Mouse (Mus musculus): ENCODE data around the gene Gm11596. TPM values are rescaled to one million over a fixed set of nuclear protein-coding genes. Genes with fewer than 3 reads are reported as not detected.
"Not testable (repeated sequence)": the region's sequence is repeated elsewhere in the genome, so short reads cannot be mapped to it uniquely, and the experiment has no call there.

Gm11596 gene
- total RNA-seq (2015) = not detected in 2 replicates
- not detected in 2 replicates for total RNA-seq (2017)

DNA sequence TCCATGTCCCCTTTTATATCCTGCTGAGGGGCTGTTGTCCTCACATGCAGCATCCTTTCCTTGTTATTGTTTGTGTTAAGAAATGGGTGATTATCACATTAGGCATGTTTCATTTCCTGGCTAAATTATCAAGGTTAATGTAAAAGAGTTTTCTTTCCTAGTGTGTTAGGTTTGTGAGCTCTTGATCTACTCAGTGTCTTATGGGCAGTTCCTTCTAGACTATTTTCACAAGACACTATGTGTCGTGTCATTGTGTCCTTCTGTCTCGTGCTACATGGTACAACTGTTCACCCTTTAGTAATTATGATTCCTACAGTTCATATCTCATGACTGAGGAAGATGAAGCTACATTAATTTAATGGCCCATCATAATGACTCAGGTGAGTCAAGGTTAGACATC lies at the start of gene Gm11596:
Gm11596 (minus strand) TSS at position 101 of the 400 bp plus-strand sequence.
- no peak for ATAC-seq (ENCODE audit: poor library complexity, severe bottlenecking)

DNA sequence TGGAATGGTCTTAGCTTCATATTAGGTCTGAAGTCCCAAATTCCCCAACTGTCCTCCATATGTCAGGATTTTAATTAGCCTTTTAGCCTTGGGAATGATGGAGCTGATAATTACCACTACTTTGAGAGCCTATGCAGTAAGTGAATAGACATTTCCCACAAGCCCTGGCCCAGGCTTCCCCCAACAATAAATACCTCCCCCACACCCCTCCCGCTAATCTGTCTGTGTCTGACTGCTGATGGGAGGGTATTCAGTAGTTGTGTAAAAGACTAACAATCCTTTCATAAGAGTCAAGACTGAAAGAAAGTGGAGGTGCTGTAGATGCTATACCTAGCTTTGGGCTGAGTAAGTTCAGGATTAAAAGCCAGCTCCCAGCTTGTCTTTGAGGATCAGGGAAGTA lies 48.9 kb upstream of the Gm11596 start:
- ATAC-seq (ENCODE audit: poor library complexity, severe bottlenecking) = no peak

DNA sequence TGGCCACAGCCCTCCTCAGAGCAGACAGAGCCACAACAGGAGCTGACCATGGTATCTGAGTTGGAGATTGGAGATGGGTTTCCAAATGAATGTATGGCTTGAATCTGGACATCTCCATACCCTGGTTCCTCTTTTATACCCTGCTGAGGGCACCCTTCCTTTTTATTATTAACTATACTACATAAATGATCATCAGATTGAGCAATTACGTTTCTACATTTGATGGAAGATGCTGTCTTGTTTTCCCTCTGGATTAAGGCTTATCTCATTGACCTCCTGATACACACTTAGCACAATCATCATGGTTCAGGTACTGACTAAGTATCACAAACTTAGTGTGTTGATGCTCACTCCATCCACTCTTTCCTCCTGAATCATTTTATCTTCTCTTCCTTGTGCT lies 44.7 kb upstream of the Gm11596 start, which contains the start of gene 2300003K06Rik:
2300003K06Rik (minus strand) TSS at position 101 of the 400 bp plus-strand sequence.
- ATAC-seq (ENCODE audit: poor library complexity, severe bottlenecking) = no peak

DNA sequence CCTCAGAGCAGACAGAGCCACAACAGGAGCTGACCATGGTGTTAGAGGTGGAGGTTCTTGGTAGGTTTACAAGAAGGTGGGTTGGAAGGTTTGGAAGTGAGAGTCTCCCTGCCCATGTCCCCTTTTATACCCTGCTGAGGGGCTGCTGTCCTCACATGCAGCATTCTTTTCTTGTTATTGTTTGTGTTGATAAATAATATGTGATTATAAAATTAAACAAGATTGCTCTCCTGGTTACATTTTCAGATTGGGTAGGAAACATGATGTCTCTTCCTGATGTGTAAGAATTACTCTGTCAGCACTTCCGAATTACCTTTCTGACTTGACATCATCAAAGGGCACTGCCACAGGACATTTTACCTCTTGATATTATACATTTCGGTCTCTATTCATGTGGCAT lies 22.3 kb upstream of the Gm11596 start, which contains the start of gene Gm11564:
Gm11564 (minus strand) TSS at position 101 of the 400 bp plus-strand sequence.
- ATAC-seq (ENCODE audit: poor library complexity, severe bottlenecking) = not testable (repeated sequence)

- not testable (repeated sequence) for ATAC-seq (ENCODE audit: poor library complexity, severe bottlenecking)
These were observed 16.5 kb upstream of the Gm11596 start, which contains the start of gene Krtap4-13 for GRCm38 (mm10) chr11:99809792-99810191. Gene Krtap4-13 (minus strand): TSS chr11:99809892.

GRCm38 (mm10) chr11:99804346-99804745 lies 11.1 kb upstream of the Gm11596 start, which contains the start of gene Gm11554:
Gene Gm11554 (minus strand): TSS chr11:99804446.
- not testable (repeated sequence) for ATAC-seq (ENCODE audit: poor library complexity, severe bottlenecking)

- ATAC-seq (ENCODE audit: poor library complexity, severe bottlenecking) = not testable (repeated sequence)
These were observed 5.6 kb upstream of the Gm11596 start, which contains the start of gene Gm11569 for GRCm38 (mm10) chr11:99798832-99799231. Gene Gm11569 (minus strand): TSS chr11:99798932.

GRCm38 (mm10) chr11:99784900-99785299 lies 8.4 kb downstream of the Gm11596 start, which contains the start of gene Krtap4-9:
Gene Krtap4-9 (plus strand): TSS chr11:99785200.
- ATAC-seq (ENCODE audit: poor library complexity, severe bottlenecking) = not testable (repeated sequence)

DNA sequence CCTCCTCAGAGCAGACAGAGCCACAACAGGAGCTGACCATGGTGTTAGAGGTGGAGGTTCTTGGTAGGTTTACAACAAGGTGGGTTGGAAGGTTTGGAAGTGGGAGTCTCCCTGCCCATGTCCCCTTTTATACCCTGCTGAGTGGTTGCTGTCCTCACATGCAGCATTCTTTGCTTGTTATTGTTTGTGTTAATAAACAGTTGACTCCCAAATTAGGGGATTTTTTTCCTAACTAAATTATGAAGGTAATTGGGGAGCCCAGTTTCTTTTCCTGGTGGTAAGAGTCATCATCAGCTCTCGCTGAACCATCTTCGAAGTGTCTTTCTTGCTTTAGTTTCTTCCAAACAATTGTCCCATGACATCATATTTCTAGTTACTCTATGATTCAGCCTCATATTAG lies 12.7 kb downstream of the Gm11596 start, which contains the start of gene Krtap4-8:
Krtap4-8 (minus strand) TSS at position 101 of the 400 bp plus-strand sequence.
- ATAC-seq (ENCODE audit: poor library complexity, severe bottlenecking) = no peak

- no peak for ATAC-seq (ENCODE audit: poor library complexity, severe bottlenecking)
These were observed 14.9 kb downstream of the Gm11596 start for GRCm38 (mm10) chr11:99778401-99778800.

- not testable (repeated sequence) for ATAC-seq (ENCODE audit: poor library complexity, severe bottlenecking)
These were observed 20.5 kb downstream of the Gm11596 start, which contains the start of gene Gm11595 for GRCm38 (mm10) chr11:99772813-99773212. Gene Gm11595 (minus strand): TSS chr11:99772913.

- no peak for ATAC-seq (ENCODE audit: poor library complexity, severe bottlenecking)
These were observed 24.9 kb downstream of the Gm11596 start for GRCm38 (mm10) chr11:99768410-99768809.

DNA sequence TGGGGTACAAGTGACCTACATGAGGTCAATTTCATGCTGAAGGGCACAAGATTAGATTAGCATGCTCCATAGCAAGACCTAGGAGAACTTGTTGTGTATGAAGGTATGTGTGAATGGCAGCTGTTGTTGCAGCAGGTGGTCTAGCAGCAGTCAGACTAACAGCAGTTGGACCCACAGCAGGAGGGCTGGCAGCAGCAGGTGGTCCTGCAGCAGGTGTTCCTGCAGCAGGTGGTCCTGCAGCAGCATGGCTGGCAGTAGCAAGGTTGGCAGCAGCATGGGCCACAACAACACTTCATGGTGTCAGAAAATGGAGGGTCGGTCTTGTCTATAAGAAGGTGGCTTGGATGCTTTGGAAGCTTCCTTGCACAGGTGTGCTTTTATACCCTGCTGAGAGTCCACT lies 34.4 kb downstream of the Gm11596 start:
- no peak for ATAC-seq (ENCODE audit: poor library complexity, severe bottlenecking)

GRCm38 (mm10) chr11:99743985-99744384 lies 49.3 kb downstream of the Gm11596 start:
- no peak for ATAC-seq (ENCODE audit: poor library complexity, severe bottlenecking)

Other genes starting within 250 kb of the Gm11596 start
Only the 30 nearest of the 43 such genes appear.
- not detected in 2 replicates for gene Gm11938, start 190.2 kb downstream of the Gm11596 start, total RNA-seq (2015)
- not detected in 2 replicates for gene Gm11938, start 190.2 kb downstream of the Gm11596 start, total RNA-seq (2017)
- not detected in 2 replicates for gene Gm11937, start 183.3 kb downstream of the Gm11596 start, total RNA-seq (2015)
- gene Gm11937, start 183.3 kb downstream of the Gm11596 start, total RNA-seq (2017) = not detected in 2 replicates
- not detected in 2 replicates for gene Krtap2-4, start 178.6 kb downstream of the Gm11596 start, total RNA-seq (2015)
- gene Krtap2-4, start 178.6 kb downstream of the Gm11596 start, total RNA-seq (2017) = not detected in 2 replicates
- gene Gm11562, start 173.0 kb downstream of the Gm11596 start, total RNA-seq (2015) = not detected in 2 replicates
- not detected in 2 replicates for gene Gm11562, start 173.0 kb downstream of the Gm11596 start, total RNA-seq (2017)
- gene Krtap4-1, start 165.2 kb downstream of the Gm11596 start, total RNA-seq (2015) = not detected in 2 replicates
- gene Krtap4-1, start 165.2 kb downstream of the Gm11596 start, total RNA-seq (2017) = not detected in 2 replicates
- gene Krtap4-2, start 158.4 kb downstream of the Gm11596 start, total RNA-seq (2015) = not detected in 2 replicates
- gene Krtap4-2, start 158.4 kb downstream of the Gm11596 start, total RNA-seq (2017) = not detected in 2 replicates
- not detected in 2 replicates for gene Krtap4-7, start 149.4 kb downstream of the Gm11596 start, total RNA-seq (2015)
- not detected in 2 replicates for gene Krtap4-7, start 149.4 kb downstream of the Gm11596 start, total RNA-seq (2017)
- not detected in 2 replicates for gene Gm11555, start 143.2 kb downstream of the Gm11596 start, total RNA-seq (2015)
- not detected in 2 replicates for gene Gm11555, start 143.2 kb downstream of the Gm11596 start, total RNA-seq (2017)
- not detected in 2 replicates for gene Gm11563, start 134.5 kb downstream of the Gm11596 start, total RNA-seq (2015)
- not detected in 2 replicates for gene Gm11563, start 134.5 kb downstream of the Gm11596 start, total RNA-seq (2017)
- gene Krtap4-6, start 127.5 kb downstream of the Gm11596 start, total RNA-seq (2015) = not detected in 2 replicates
- not detected in 2 replicates for gene Krtap4-6, start 127.5 kb downstream of the Gm11596 start, total RNA-seq (2017)
- not detected in 2 replicates for gene Gm14190, start 102.7 kb downstream of the Gm11596 start, total RNA-seq (2015)
- gene Gm14190, start 102.7 kb downstream of the Gm11596 start, total RNA-seq (2017) = not detected in 2 replicates
- gene Gm14180, start 59.2 kb downstream of the Gm11596 start, total RNA-seq (2015) = not detected in 2 replicates
- gene Gm14180, start 59.2 kb downstream of the Gm11596 start, total RNA-seq (2017) = not detected in 2 replicates
- gene Gm11595, start 20.6 kb downstream of the Gm11596 start, total RNA-seq (2015) = not detected in 2 replicates
- not detected in 2 replicates for gene Gm11595, start 20.6 kb downstream of the Gm11596 start, total RNA-seq (2017)
- gene Krtap4-8, start 12.8 kb downstream of the Gm11596 start, total RNA-seq (2015) = not detected in 2 replicates
- gene Krtap4-8, start 12.8 kb downstream of the Gm11596 start, total RNA-seq (2017) = not detected in 2 replicates
- not detected in 2 replicates for gene Krtap4-9, start 8.3 kb downstream of the Gm11596 start, total RNA-seq (2015)
- not detected in 2 replicates for gene Krtap4-9, start 8.3 kb downstream of the Gm11596 start, total RNA-seq (2017)
- gene Gm11569, start 5.5 kb upstream of the Gm11596 start, total RNA-seq (2015) = not detected in 2 replicates
- gene Gm11569, start 5.5 kb upstream of the Gm11596 start, total RNA-seq (2017) = not detected in 2 replicates
- gene Gm11554, start 11.0 kb upstream of the Gm11596 start, total RNA-seq (2015) = not detected in 2 replicates
- gene Gm11554, start 11.0 kb upstream of the Gm11596 start, total RNA-seq (2017) = not detected in 2 replicates
- gene Krtap4-13, start 16.4 kb upstream of the Gm11596 start, total RNA-seq (2015) = not detected in 2 replicates
- gene Krtap4-13, start 16.4 kb upstream of the Gm11596 start, total RNA-seq (2017) = not detected in 2 replicates
- not detected in 2 replicates for gene Gm11564, start 22.2 kb upstream of the Gm11596 start, total RNA-seq (2015)
- gene Gm11564, start 22.2 kb upstream of the Gm11596 start, total RNA-seq (2017) = not detected in 2 replicates
- not detected in 2 replicates for gene 2300003K06Rik, start 44.6 kb upstream of the Gm11596 start, total RNA-seq (2015)
- not detected in 2 replicates for gene 2300003K06Rik, start 44.6 kb upstream of the Gm11596 start, total RNA-seq (2017)
- gene Krtap4-16, start 58.1 kb upstream of the Gm11596 start, total RNA-seq (2015) = not detected in 2 replicates
- not detected in 2 replicates for gene Krtap4-16, start 58.1 kb upstream of the Gm11596 start, total RNA-seq (2017)
- gene Gm11568, start 64.5 kb upstream of the Gm11596 start, total RNA-seq (2015) = not detected in 2 replicates
- not detected in 2 replicates for gene Gm11568, start 64.5 kb upstream of the Gm11596 start, total RNA-seq (2017)
- not detected in 2 replicates for gene Gm11559, start 71.0 kb upstream of the Gm11596 start, total RNA-seq (2015)
- gene Gm11559, start 71.0 kb upstream of the Gm11596 start, total RNA-seq (2017) = not detected in 2 replicates
- gene Krtap9-1, start 79.9 kb upstream of the Gm11596 start, total RNA-seq (2015) = not detected in 2 replicates
- gene Krtap9-1, start 79.9 kb upstream of the Gm11596 start, total RNA-seq (2017) = not detected in 2 replicates
- gene Gm11567, start 85.7 kb upstream of the Gm11596 start, total RNA-seq (2015) = not detected in 2 replicates
- gene Gm11567, start 85.7 kb upstream of the Gm11596 start, total RNA-seq (2017) = not detected in 2 replicates
- gene Krtap31-1, start 114.5 kb upstream of the Gm11596 start, total RNA-seq (2015) = not detected in 2 replicates
- gene Krtap31-1, start 114.5 kb upstream of the Gm11596 start, total RNA-seq (2017) = not detected in 2 replicates
- not detected in 2 replicates for gene Gm11565, start 121.3 kb upstream of the Gm11596 start, total RNA-seq (2015)
- gene Gm11565, start 121.3 kb upstream of the Gm11596 start, total RNA-seq (2017) = not detected in 2 replicates
- gene Krtap31-2, start 142.8 kb upstream of the Gm11596 start, total RNA-seq (2015) = not detected in 2 replicates
- not detected in 2 replicates for gene Krtap31-2, start 142.8 kb upstream of the Gm11596 start, total RNA-seq (2017)
- not detected in 2 replicates for gene Krtap9-5, start 155.0 kb upstream of the Gm11596 start, total RNA-seq (2015)
- gene Krtap9-5, start 155.0 kb upstream of the Gm11596 start, total RNA-seq (2017) = not detected in 2 replicates
- not detected in 2 replicates for gene Krtap29-1, start 185.6 kb upstream of the Gm11596 start, total RNA-seq (2015)
- not detected in 2 replicates for gene Krtap29-1, start 185.6 kb upstream of the Gm11596 start, total RNA-seq (2017)

Data from megakaryocyte, adult 5-6 weeks (primary cell).